Mouse (Mus musculus): ENCODE data around the gene I0C0044D17Rik.

I0C0044D17Rik gene

DNA sequence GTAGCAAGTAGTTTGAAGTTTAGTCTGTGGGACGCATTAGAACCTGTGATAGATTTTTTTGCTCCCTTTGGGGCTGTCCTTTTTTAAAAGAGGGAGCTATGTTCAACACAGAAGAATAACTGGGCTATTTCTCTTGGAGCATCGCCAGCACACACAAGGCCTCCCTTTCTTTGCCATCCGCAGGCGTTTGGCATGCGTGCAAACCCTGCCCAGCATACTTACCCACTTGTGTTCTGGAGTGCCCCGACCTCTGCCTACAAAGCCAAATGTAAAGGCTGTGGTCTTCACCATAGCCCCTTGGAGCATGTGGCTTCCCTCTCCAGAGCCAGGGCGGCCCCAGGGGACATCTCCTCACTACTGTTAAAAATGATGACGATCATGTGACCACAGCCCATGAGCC lies 22.8 kb downstream of the I0C0044D17Rik start:
- no peak for TF ChIP-seq GATA4 (IDR thresholded peaks at IDR 0.05; ENCODE audit: insufficient replicate concordance, low read length)

DNA sequence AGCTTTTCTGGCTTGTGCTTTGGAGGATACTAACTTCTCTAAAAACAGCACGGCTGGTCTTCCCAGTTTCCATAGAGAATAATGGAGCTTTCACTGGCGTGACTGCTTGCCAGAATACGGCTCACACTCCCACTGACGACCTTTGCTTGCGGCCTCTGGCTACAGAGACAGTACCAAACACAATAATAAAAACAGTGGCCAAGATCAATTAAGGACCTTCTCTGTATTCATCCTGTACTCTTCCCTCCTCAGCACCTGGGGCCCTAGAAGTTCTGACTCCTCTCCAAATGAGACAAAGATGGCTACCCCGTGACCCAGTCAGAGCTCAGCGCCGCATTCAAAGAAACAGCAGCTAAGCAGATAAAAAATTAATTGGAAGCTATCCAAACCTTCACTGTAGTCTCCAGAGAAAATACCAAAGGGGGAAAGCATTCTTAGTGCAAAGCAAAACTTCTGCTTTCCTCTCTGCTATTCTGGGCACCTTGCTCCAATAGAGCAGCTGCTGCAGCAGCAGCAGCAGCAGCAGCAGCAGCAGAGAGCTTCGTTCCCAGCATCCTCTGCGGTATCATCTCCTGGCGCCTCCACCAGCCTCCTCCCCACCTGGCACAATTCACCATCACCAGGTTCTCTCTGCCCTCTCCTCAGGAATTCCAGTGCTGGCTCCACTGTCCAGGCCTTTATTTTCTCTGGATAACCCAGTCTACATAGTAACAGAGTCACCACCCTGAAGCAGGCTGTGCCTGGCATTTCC lies 26.9 kb downstream of the I0C0044D17Rik start:
- TF ChIP-seq GATA4 (IDR thresholded peaks at IDR 0.05; ENCODE audit: insufficient replicate concordance, low read length): no peak

DNA sequence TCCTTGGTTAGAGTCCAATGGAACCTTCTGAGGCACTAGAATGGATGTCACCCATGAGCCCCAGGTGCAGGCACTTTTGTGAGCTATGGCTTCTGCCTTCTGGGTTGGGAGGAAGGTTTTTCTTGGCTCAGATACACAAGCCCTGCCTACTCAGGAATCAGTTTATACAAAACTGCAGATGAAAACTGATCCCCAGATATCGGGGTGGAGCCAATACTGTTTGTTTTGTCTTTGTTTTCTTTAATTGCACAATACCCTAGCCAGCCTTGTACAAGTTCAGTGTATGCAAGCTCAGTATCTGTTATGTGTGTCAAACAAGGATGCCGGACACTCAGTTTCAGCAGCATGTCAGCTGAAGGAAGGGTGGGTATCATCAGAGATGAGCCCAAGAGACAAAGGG lies 28.4 kb downstream of the I0C0044D17Rik start:
- TF ChIP-seq GATA4 (IDR thresholded peaks at IDR 0.05; ENCODE audit: insufficient replicate concordance, low read length): no peak

DNA sequence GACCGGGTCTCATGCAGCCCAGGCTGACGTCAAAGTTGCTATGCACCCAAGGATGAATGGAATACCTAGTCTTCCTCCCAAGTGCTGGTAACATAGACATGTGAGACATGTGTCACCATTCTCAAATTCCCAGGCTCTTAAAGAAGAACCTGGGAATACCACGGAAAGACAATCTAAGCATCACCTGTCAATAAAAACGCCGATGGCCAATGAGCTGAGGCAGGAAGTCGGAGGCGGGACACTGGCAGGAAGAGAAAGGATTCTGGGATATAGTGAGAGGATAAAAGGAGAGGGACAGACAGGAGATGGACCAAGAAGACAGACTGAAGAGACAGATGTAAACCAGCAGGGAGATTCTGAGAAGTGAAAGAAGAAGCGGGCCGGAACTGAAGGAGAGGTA lies 30.2 kb downstream of the I0C0044D17Rik start:
- no peak for TF ChIP-seq GATA4 (IDR thresholded peaks at IDR 0.05; ENCODE audit: insufficient replicate concordance, low read length)

DNA sequence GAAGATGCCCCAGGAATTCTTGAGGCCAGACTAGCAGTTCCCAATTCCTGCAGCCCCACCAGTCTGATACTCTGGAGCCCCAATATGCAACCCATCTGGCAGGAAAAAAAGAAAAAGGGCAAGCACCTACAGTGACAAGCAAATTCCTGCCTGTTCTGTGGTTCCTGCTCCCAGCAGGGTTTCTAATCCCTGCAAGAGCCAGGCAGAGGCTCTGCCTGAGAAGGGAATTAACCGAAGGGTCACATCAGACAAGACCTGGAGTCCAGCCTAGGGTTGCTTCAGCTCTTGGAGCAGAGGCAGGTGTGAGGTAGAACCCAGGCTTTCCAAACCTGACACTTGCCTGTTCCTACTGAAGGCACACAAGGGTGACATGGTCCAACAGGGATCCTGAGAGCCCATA lies 32.9 kb downstream of the I0C0044D17Rik start:
- no peak for TF ChIP-seq GATA4 (IDR thresholded peaks at IDR 0.05; ENCODE audit: insufficient replicate concordance, low read length)

DNA sequence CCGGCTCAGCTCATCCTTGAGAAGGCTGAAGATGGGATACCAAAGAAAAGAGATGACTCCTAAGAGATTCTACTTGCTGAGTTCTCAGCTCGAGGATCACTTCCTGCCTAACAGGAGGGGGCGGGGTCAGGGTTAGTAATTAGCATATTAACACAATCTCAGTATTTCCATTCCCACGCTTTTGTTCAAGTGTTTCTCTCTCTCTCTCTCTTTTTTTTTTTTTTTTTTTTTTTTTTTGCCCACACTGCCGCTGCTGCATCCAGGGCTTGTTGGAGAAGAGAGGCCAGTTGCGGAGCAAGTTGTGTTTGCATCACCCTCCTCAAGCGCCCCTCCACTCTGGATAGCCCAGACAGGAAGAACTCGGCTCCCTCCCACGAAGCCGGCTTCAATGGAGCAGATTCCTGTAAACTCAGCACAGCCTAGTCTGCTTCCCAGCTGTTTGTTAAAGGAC lies 33.8 kb downstream of the I0C0044D17Rik start:
- TF ChIP-seq GATA4 (IDR thresholded peaks at IDR 0.05; ENCODE audit: insufficient replicate concordance, low read length): no peak

DNA sequence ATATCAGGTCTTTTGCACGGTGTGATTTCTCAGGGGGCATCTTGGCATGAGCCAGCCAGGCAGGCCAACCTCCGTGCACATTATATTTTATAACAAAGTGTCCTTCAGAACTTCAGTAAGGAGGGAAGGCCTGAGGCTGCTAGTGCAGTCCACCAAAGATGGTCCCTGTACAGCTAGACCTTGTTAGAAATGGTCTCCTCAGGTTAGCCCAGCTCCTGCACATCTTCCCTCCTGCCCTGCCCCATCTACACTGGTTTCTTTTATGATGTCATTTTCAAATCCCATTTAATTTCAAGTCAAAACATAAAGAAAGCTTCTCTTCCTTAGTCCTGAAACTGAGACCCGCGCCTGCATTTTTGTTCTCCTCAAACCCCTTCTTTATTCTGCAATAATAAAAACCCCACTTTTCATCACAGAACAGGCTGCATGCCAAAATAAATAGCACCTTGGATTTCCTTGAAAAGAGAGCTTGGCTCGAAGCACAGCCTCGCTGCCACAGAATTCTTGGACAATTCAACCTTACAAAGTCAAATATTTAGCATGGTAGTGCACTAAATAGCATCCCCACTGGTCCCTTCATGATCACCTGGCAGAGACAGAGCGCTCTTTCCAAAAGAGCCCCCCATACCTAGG lies 34.4 kb downstream of the I0C0044D17Rik start:
- no peak for TF ChIP-seq GATA4 (IDR thresholded peaks at IDR 0.05; ENCODE audit: insufficient replicate concordance, low read length)

DNA sequence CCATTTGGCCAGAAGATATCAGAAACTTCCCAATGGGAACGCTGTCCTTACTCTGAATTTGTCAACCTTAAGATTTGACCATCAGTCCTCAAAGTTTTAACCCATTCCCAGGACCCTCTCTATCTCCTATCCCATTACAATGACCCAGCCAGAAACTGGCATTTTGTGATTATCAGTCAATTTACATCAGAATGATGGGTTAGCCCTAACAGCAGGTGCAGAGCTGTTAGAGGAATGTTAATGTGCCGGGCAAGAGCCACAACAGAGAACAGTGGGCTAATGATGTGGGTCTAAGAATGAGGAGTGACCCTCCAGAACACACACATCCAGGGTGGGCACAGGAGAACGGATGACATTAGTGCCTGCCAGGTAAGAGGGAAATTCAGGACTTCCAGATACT lies 37.4 kb downstream of the I0C0044D17Rik start:
- TF ChIP-seq GATA4 (IDR thresholded peaks at IDR 0.05; ENCODE audit: insufficient replicate concordance, low read length): no peak

DNA sequence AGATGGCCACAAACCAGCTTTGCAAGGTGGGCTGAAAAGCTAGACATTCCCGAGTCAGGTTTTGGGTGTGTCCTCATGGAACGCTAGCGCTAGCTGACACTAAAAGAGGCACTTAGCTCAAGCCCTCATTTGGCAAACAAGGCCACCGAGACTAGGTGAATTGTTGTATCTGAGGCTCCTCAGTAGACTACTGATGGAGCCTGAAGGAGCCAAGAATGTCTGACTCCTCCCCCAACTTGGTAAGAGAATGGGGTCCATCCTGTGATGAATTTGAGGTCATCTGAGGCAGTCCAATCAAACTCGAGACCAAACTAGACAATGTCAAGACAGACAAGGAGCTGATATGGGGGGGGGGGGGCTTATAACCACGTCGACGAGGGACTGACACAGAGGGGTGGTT lies 37.8 kb downstream of the I0C0044D17Rik start:
- no peak for TF ChIP-seq GATA4 (IDR thresholded peaks at IDR 0.05; ENCODE audit: insufficient replicate concordance, low read length)

DNA sequence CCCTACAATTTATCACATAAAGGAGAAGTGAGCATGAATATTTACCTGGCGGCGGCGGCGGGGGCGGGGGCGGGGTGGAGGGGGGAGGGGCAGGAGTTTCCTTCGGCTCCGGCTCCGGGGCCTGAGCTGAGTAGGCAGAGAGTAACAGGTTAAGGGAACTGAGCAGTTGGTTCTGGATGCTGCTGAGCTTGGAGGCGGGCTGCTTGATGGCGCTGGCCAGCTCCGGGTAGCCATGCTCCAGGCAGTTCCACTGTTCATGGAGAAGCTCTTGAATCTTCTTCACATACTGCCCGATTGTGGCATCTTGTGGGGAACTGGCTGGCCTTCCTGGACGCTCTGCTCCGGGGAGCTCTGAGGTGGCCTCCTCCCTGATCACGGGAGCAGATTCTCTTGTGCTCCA lies 45.4 kb downstream of the I0C0044D17Rik start:
- no peak for TF ChIP-seq GATA4 (IDR thresholded peaks at IDR 0.05; ENCODE audit: insufficient replicate concordance, low read length)

DNA sequence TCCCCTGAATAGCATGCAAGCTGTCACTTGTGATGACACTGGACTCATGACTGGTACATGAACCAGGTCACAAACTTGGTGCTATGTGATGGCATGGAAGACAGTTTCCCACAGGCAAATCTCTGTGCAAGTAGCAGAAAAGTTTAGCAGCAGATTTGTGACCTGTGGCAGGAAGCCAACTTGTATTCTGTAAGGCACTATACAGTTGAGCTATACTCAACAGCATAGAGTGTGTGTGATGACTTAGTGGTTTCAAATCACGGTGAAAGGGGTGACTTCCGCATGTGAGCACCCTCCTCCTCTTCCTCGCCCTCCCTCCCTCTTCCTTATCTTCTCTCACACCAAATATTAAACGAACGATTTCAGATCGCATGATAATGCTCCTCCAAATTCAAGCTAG lies 46.2 kb downstream of the I0C0044D17Rik start:
- TF ChIP-seq GATA4 (IDR thresholded peaks at IDR 0.05; ENCODE audit: insufficient replicate concordance, low read length): no peak

DNA sequence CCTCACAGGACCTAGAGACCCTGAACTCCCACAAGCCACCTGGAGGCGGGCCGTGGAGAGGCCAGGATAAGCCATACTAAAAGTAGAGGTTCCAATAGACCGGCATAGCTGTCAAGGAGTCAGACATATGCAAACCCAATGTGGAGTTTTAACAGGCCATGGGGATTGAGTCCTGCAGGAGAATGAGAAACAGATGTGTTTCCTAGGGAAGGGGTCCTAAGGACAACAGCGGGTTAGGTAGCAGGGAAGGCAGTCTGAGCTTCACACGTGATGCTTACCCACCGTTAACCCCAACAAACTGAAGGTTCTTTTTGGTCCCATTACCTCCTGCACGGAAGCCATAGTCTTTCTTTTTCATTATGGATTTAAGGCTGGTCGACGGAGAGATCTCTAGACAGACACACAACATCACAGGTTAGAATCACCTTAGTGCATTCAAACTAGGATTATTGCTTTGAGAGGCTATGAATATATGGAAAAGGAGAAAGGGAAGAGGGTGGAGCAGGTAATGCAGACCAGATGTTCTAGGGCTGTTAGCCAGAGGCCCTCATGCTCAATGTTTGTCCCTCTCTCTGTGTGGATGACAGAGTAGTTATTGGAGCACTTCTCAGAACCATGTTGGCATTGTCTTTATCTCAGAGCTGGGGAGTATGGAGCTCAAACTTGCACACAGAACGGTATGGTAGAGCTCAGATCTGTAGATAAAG lies 46.8 kb downstream of the I0C0044D17Rik start:
- no peak for TF ChIP-seq GATA4 (IDR thresholded peaks at IDR 0.05; ENCODE audit: insufficient replicate concordance, low read length)

DNA sequence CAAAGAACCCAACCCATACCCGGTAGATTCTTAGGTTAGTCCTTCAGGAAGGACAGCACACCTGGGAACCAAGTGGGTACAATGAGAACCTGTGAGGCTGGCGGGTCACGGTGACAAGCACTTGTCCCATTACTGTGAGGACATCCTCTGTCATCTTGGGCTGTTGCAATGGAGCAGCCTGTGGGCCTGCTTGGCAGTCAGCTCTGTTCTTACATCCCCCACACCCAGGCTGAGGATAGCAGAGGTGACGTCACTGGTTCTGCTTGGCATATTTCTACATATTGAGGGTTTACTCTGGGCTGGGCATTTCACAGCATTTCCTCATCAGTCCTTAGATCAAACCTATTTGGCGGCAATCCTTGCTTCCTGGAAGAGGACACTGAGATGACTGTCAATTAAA lies 49.9 kb downstream of the I0C0044D17Rik start:
- no peak for TF ChIP-seq GATA4 (IDR thresholded peaks at IDR 0.05; ENCODE audit: insufficient replicate concordance, low read length)
